Mouse (Mus musculus) hindbrain, embryonic 10.5 days (tissue): Measurements from ENCODE around the gene Batf. TPM values are rescaled to one million over a fixed set of nuclear protein-coding genes. Genes with fewer than 3 reads are reported as not detected.
"Not testable (repeated sequence)": the region's sequence is repeated elsewhere in the genome, so short reads cannot be mapped to it uniquely, and the experiment has no call there.

Source experiments
- DNase-seq: peaks from one replicate; pipeline ENCODE4 v3.0.0-alpha.2; 2017; ENCODE audit warnings: low spot score
- H3K27ac ChIP-seq: fragments of 300-500 bp; sonication (generic); 2 replicates; pipeline ENCODE4 v1.5.1; 2016; ENCODE audit warnings: mild to moderate bottlenecking, moderate library complexity
- H3K27me3 ChIP-seq: fragments of 300-500 bp; sonication (generic); 2 replicates; pipeline ENCODE4 v1.6.1; 2016; ENCODE audit warnings: mild to moderate bottlenecking; ENCODE audit not compliant: poor library complexity, insufficient read depth, severe bottlenecking
- H3K36me3 ChIP-seq: fragments of 300-500 bp; sonication (generic); 2 replicates; pipeline ENCODE4 v1.6.1; 2016; ENCODE audit warnings: mild to moderate bottlenecking, moderate library complexity
- H3K4me1 ChIP-seq: fragments of 300-500 bp; sonication (generic); replicated peaks from 2 replicates; pipeline ENCODE4 v1.6.1; 2016; ENCODE audit warnings: mild to moderate bottlenecking
- H3K4me3 ChIP-seq: fragments of 300-500 bp; sonication (generic); 2 replicates; pipeline ENCODE4 v1.5.1; 2016; ENCODE audit warnings: mild to moderate bottlenecking, moderate library complexity
- H3K9me3 ChIP-seq: fragments of 300-500 bp; sonication (generic); 2 replicates; pipeline ENCODE4 v1.6.1; 2016; ENCODE audit warnings: mild to moderate bottlenecking, moderate library complexity
- WGBS: fragments of 180-500 bp; shearing (Covaris S2); methylation state at CpG from one replicate; pipeline ENCODE4 v1.1.7; 2016; 5-methylcytosine and 5-hydroxymethylcytosine counted together
- polyA plus RNA-seq: library from polyadenylated mRNA; unstranded; fragments of >200 nt; fragmentation: Nextera tagmentation; extraction: Ambion mirVana; gene quantifications from 2 replicates; pipeline ENCODE4 v1.2.1, GENCODE M21; 2016

The Batf gene
- polyA plus RNA-seq, 1 experiment from 2014 or later: 2.5 TPM

DNA sequence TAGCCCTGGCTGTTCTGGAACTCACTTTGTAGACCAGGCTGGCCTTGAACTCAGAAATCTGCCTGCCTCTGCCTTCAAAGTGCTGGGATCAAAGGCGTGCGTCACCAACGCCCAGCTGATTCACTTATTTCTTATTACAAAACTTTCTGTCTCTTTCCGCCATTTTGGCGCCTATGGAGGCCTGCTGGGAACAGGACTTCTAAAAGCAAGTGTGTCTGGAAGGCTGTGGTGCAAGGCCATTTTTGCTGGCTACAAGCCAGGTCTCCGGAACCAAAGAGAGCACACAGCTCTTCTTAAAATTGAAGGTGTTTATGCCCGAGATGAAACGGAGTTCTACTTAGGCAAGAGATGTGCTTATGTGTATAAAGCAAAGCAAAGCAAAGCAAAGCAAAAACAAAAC lies 24.2 kb upstream of the Batf start:
- WGBS: 88% methylated on average over 8 of the region's 8 CpGs
- not testable (repeated sequence) for H3K27me3 ChIP-seq, H3K27ac ChIP-seq, H3K9me3 ChIP-seq, H3K4me3 ChIP-seq, DNase-seq, H3K4me1 ChIP-seq, H3K36me3 ChIP-seq

DNA sequence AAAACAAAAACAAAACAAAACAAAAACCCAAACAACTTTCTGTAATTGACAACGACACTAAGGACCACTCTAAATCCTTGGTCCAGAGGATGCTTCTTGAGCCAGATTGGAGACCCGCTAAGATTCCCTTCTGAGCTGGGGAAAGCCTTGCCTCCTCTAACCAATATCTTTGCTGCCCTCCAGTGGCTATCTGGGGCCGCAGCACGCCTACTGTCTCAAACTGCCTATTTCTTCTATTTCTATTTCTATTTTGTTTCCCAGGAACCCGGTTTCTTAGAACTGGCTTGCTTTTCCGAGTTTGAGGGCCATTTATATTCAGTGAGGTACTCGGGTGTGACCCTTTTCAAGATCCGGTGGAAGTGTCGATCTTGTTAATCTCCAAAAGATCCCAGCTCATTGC lies 23.6 kb upstream of the Batf start:
- Histone ChIP-seq H3K27me3 (no peaks in the 10 kb centered on the region), H3K36me3 (no peaks in the 10 kb centered on the region), H3K9me3 (no peaks in the 10 kb centered on the region), H3K27ac (no peak overlapping the region), H3K4me1 (no peaks in the 10 kb centered on the region), H3K4me3 (no peak overlapping the region)
- 18% methylated on average over 9 of the region's 9 CpGs for WGBS
- peak; percentile 71 for DNase-seq

- Histone ChIP-seq H3K36me3 (no peaks in the 10 kb centered on the region), H3K27ac (no peak overlapping the region), H3K4me1 (no peaks in the 10 kb centered on the region), H3K27me3 (peaks cover 3% of the 10 kb centered on the region; the same call in 1 of the 2 replicates), H3K4me3 (no peak overlapping the region), H3K9me3 (no peaks in the 10 kb centered on the region)
- DNase-seq: no peak
- WGBS: 83% methylated on average over 8 of the region's 8 CpGs
Measured at GRCm38 (mm10) chr12:85666112-85666511, 20.4 kb upstream of the Batf start.

- 92% methylated on average over 7 of the region's 7 CpGs for WGBS
- H3K4me1 ChIP-seq: no peaks in the 10 kb centered on the region
- H3K27me3 ChIP-seq: peaks cover 3% of the 10 kb centered on the region; the same call in 1 of the 2 replicates
- no peak overlapping the region for H3K27ac ChIP-seq
- no peaks in the 10 kb centered on the region for H3K36me3 ChIP-seq
- no peak for DNase-seq
- no peaks in the 10 kb centered on the region for H3K9me3 ChIP-seq
- no peak overlapping the region for H3K4me3 ChIP-seq
Measured at GRCm38 (mm10) chr12:85667071-85667470, 19.4 kb upstream of the Batf start.

- DNase-seq: no peak
- H3K36me3 ChIP-seq: no peaks in the 10 kb centered on the region
- peaks cover 3% of the 10 kb centered on the region; the same call in 1 of the 2 replicates for H3K27me3 ChIP-seq
- H3K9me3 ChIP-seq: no peaks in the 10 kb centered on the region
- no peak overlapping the region for H3K27ac ChIP-seq
- H3K4me3 ChIP-seq: no peak overlapping the region
- no peaks in the 10 kb centered on the region for H3K4me1 ChIP-seq
- WGBS: 78% methylated on average over 3 of the region's 3 CpGs
Measured at GRCm38 (mm10) chr12:85668696-85669095, 17.8 kb upstream of the Batf start.

DNA sequence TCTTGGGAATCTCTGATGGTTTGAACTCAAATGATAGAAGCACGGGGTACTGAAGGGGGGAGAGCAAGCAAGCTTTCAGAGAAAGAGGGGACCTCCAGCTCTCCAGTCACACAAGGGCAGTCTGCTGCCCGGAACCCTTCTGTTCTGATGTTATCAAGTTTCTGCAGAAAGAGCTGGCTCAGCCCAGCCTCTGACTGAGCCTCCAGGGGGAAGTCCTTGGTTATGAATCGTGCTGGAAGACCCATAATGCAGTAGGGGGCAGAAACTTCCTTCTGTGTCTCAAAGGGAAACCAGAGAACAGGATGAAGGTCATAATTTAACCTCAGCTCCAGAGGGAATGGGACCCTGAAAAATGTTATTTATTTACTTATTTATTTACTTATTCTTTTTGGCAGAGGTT lies 16.4 kb upstream of the Batf start:
- Histone ChIP-seq H3K9me3 (no peaks in the 10 kb centered on the region), H3K4me3 (no peak overlapping the region), H3K27me3 (peaks cover 3% of the 10 kb centered on the region; the same call in 1 of the 2 replicates), H3K36me3 (no peaks in the 10 kb centered on the region), H3K4me1 (no peaks in the 10 kb centered on the region), H3K27ac (no peak overlapping the region)
- no peak for DNase-seq
- 71% methylated on average over 3 of the region's 3 CpGs for WGBS

DNA sequence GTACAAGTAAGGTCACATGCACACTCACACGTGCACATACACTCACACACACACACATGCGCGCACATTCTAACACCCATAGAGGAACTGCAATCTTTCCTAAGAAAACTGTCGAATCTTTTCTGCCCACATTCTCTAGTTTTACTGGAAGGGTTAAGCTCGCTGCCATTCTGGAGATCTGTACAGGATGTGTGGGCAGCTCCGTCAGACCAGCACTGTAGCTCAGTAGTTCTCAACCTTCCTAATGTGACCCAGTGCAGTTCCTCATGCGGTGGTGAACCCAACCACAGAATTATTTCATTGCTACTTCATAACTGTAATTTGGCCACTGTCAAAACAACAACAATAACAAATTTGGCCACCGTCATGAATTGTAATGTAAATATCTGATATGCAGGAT lies 12.6 kb upstream of the Batf start:
- 93% methylated on average over 8 of the region's 8 CpGs for WGBS
- peaks cover 2% of the 10 kb centered on the region; the same call in 1 of the 2 replicates for H3K27me3 ChIP-seq
- H3K36me3 ChIP-seq: no peaks in the 10 kb centered on the region
- no peaks in the 10 kb centered on the region for H3K4me1 ChIP-seq
- no peak for DNase-seq
- no peaks in the 10 kb centered on the region for H3K9me3 ChIP-seq
- H3K27ac ChIP-seq: no peak overlapping the region
- H3K4me3 ChIP-seq: no peak overlapping the region

GRCm38 (mm10) chr12:85679117-85679516 lies 7.4 kb upstream of the Batf start:
- 90% methylated on average over 5 of the region's 5 CpGs for WGBS
- no peak overlapping the region for H3K4me3 ChIP-seq
- no peak for DNase-seq
- H3K4me1 ChIP-seq: 0 out of 2 replicates have a peak, but pooled peaks cover 7% of the 10 kb centered on the region
- no peaks in the 10 kb centered on the region for H3K36me3 ChIP-seq
- H3K27me3 ChIP-seq: no peaks in the 10 kb centered on the region
- H3K9me3 ChIP-seq: no peaks in the 10 kb centered on the region
- H3K27ac ChIP-seq: no peak overlapping the region

- no peaks in the 10 kb centered on the region for H3K27me3 ChIP-seq
- 44% methylated on average over 2 of the region's 2 CpGs for WGBS
- H3K27ac ChIP-seq: no peak overlapping the region
- 0 out of 2 replicates have a peak, but pooled peaks cover 7% of the 10 kb centered on the region for H3K4me1 ChIP-seq
- DNase-seq: no peak
- no peak overlapping the region for H3K4me3 ChIP-seq
- H3K36me3 ChIP-seq: no peaks in the 10 kb centered on the region
- no peaks in the 10 kb centered on the region for H3K9me3 ChIP-seq
Measured at GRCm38 (mm10) chr12:85679808-85680207, 6.7 kb upstream of the Batf start.

GRCm38 (mm10) chr12:85682328-85682727 lies 4.1 kb upstream of the Batf start:
- H3K4me1 ChIP-seq: peaks cover 14% of the 10 kb centered on the region
- H3K27me3 ChIP-seq: 0 out of 2 replicates have a peak, but pooled peaks cover 2% of the 10 kb centered on the region
- H3K27ac ChIP-seq: no peak overlapping the region
- H3K36me3 ChIP-seq: no peaks in the 10 kb centered on the region
- no peak for DNase-seq
- 30% methylated on average over 2 of the region's 2 CpGs for WGBS
- no peaks in the 10 kb centered on the region for H3K9me3 ChIP-seq
- H3K4me3 ChIP-seq: no peak overlapping the region

- Histone ChIP-seq H3K27ac (no peak overlapping the region), H3K36me3 (no peaks in the 10 kb centered on the region), H3K9me3 (no peaks in the 10 kb centered on the region), H3K4me3 (no peak overlapping the region), H3K27me3 (peaks cover 6% of the 10 kb centered on the region; the same call in 1 of the 2 replicates), H3K4me1 (peaks cover 12% of the 10 kb centered on the region)
- no peak for DNase-seq
- WGBS: 84% methylated on average over 16 of the region's 16 CpGs
Measured at GRCm38 (mm10) chr12:85684411-85685275, 1.8 kb upstream of the Batf start.

GRCm38 (mm10) chr12:85687217-85687533 lies 706 bp downstream of the Batf start:
- H3K36me3 ChIP-seq: no peaks in the 10 kb centered on the region
- no peak overlapping the region for H3K4me3 ChIP-seq
- peaks cover 7% of the 10 kb centered on the region for H3K4me1 ChIP-seq
- no peak for DNase-seq
- 79% methylated on average over 7 of the region's 7 CpGs for WGBS
- H3K27ac ChIP-seq: no peak overlapping the region
- peaks cover 6% of the 10 kb centered on the region; the same call in 1 of the 2 replicates for H3K27me3 ChIP-seq
- no peaks in the 10 kb centered on the region for H3K9me3 ChIP-seq

DNA sequence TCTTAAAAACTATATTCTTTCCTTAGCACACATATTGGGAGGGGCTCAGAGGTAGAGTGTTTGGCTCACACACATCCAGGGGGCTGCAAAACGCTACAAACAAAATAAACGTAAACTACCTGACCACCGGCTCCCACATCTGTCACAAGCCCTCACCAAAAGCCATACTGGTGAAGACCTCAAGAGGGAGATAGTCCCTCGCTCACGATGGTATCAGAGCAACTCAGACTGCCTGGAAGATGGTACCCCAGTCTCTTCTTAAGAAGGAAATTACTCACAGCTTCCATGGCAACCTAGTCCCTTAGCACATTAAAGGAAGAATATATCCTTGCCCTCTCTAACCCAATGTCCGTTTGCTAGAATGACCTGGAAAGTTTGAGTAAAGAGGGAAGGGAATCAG lies 1.4 kb downstream of the Batf start:
- Histone ChIP-seq H3K4me1 (peaks cover 7% of the 10 kb centered on the region), H3K27me3 (peaks cover 6% of the 10 kb centered on the region; the same call in 1 of the 2 replicates), H3K9me3 (no peaks in the 10 kb centered on the region), H3K27ac (no peak overlapping the region), H3K36me3 (no peaks in the 10 kb centered on the region), H3K4me3 (no peak overlapping the region)
- WGBS: 72% methylated on average over 6 of the region's 6 CpGs
- DNase-seq: no peak
